Mouse (Mus musculus) bone marrow, adult 2 months (tissue): ENCODE data around the gene Lama5.

Experiments used
- CTCF ChIP-seq: fragments of 200-500 bp; IDR thresholded peaks from 2 replicates; pipeline ENCODE4 v1.5.1; 2011; ENCODE audit warnings: low read length, control low read depth; ENCODE audit not compliant: control insufficient read depth, insufficient read depth
- POLR2A ChIP-seq: fragments of 200-500 bp; IDR thresholded peaks from 2 replicates; pipeline ENCODE4 v1.6.1; 2011; ENCODE audit warnings: low read depth, mild to moderate bottlenecking, control low read depth, low read length, borderline replicate concordance; ENCODE audit not compliant: control insufficient read depth

DNA sequence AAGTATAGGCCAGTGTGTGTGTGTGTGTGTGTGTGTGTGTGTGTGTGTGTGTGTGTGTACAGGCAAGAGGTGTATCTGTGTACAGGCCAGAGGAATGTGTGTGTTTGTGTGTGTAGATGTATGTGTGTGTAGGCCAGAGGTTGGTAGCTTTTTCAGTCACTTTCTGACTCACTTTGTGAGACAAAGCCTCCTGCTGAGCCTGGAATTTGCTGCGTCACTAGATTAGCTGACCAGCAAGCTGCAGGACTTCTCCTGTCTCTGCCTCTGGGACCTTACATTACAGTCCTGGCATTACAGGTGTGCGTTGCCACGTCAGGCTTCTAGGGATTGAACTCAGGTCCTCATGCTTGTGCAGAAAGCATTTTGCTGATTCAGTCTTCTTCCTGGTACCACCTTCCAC lies 26.2 kb upstream of the Lama5 start:
- TF ChIP-seq POLR2A (no peak), CTCF (no peak)
